Mouse (Mus musculus): ENCODE measurements at regions not wholly inside any gene's neighbourhood (a gene's known extent, or its start where the extent isn't known, plus 50 kb on each side); places are given as distances from the start of the nearest gene placed in this dataset.

DNA sequence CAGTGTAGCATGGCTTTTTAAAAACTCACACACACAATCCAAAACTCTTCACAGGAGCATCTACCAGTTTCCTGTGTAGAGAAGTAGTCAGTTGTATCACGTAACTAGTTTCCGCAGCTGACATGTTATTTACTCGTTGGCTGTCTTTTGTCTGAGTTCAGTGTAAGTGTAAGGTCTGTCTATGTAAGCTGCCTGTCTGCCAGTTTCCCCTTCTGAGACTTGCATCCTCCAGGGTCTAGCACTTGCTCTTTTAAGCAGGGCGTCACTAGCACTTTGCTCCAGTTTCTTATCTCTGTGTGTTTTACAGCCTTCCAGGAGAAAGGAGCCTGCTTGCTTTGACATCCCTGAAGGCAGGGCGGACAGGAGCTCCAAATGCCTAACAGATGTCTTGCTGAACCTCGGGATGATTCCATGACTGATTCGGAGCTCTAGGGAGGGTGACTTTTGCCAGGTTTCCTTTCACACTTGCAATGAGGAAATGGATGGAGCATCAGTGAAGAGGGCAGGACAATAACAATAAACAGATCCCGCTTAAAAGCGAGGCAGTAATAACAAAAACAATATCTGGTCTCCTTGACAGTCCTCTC, 131.2 kb upstream of the Osr1 start:
- DNase-seq: no peak

DNA sequence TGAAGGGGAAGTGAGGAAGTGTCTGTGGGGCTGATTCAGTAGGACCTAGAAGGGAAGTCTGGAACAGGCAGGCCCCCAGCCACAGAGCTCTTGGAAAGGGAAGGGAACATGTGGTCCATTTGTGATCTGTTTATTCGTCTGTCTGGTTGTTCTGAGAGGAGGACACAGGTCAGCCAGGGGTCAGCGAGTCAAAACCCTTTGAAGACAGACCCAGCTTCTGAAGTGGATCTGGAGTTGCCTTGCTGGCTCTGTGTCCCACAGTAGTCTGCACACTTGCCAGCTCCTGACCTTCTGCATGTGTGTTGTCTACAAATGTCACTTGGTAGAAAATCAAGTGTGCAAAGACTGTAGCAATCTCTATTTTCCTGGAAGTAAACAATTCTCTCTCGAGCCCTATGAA, 119.3 kb upstream of the Osr1 start:
- DNase-seq: no peak

GRCm38 (mm10) chr12:9460193-9460592, 109.7 kb upstream of the Osr1 start:
- DNase-seq: no peak

GRCm38 (mm10) chr12:9469655-9470470, 100.1 kb upstream of the Osr1 start:
- no peak for DNase-seq

DNA sequence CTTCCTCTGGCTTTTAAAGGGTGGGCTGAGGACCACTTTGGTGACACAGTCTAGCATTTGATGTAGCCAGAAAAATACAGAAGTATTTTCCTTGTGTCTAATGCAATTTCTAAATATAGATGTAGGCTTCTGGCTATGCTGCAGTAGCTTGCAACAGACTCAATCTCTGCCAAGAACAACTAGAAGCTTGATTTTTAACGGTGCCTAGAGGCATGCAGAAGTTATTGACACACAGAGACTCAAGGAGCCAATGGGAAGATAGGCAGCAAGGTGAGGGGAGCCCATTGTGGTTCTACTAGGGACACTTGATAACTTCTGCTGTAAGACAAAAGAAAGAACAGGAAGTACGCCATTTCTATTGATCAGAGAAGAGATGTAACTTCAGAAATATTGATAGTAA, 94.1 kb upstream of the Osr1 start:
- DNase-seq: no peak

DNA sequence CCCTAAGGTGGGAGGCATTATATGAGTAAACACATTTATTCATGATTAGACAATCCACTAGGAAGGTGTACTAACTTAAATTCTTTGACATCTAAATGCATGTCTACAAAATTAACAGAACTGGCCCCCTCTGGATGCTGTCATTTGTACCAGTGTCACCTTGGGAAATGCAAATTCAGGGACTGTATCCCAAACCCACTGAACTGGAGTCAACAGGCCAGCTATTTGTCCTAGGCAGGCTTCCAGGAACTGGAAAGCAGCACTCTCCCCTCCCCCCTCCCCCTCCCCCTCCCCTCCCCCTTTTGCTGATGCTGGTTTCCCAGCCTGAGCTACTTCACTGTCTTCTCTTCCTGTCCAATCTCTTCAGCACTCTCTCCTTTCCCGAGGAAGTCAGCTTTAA, 91.7 kb upstream of the Osr1 start:
- no peak for DNase-seq

- no peak for DNase-seq
Measured at GRCm38 (mm10) chr12:9487674-9488413, 82.1 kb upstream of the Osr1 start.

DNA sequence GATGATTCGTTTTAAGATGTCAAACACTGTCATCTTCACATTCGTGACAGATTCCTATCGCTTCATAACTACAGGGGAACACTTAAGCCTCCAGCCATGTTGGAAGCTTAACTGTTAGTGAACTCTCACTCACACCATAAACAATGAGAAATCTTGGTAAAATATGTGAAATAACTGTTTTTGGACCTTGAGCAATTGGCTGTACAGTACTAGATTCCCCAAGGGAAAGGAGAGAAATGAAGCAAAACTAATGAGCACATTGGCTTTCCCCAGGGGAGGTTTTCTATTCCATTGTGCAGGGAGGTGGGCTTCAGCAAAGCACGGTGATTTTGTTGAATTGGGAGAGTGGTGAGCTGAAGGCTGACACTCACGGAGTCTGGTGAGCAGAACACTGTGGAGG, 56.0 kb upstream of the Osr1 start:
- DNase-seq: no peak

DNA sequence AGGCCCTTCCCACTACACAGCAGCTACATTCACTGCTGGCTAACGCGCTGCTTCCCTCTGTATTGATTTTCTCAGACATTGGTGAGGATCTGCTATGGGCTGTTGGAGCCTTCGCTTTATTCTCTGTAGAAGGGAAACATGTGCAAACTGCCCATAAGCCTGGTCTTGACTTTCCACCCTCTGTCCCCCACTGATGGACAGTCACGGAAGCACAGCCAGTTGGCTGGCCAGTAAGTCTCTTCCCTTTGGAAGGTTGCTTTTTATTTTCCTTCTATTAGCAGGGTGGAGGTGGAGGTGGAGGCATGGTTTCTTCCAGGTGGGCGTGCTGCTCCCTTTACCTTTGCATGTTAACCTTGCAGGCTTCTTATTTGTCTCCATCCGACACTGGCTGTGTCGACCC, 51.1 kb upstream of the Osr1 start:
- no peak for DNase-seq

GRCm38 (mm10) chr12:9519346-9519745, 50.6 kb upstream of the Osr1 start:
- DNase-seq: no peak
